Mouse (Mus musculus) hindbrain, embryonic 10.5 days (tissue): ENCODE measurements around the gene Kcnc3. TPM values are rescaled to one million over a fixed set of nuclear protein-coding genes. Genes with fewer than 3 reads are reported as not detected.

Experiments
- DNase-seq: peaks from one replicate; pipeline ENCODE4 v3.0.0-alpha.2; 2017; ENCODE audit warnings: low spot score
- H3K27ac ChIP-seq: fragments of 300-500 bp; sonication (generic); 2 replicates; pipeline ENCODE4 v1.5.1; 2016; ENCODE audit warnings: mild to moderate bottlenecking, moderate library complexity
- H3K27me3 ChIP-seq: fragments of 300-500 bp; sonication (generic); 2 replicates; pipeline ENCODE4 v1.6.1; 2016; ENCODE audit warnings: mild to moderate bottlenecking; ENCODE audit not compliant: poor library complexity, insufficient read depth, severe bottlenecking
- H3K36me3 ChIP-seq: fragments of 300-500 bp; sonication (generic); 2 replicates; pipeline ENCODE4 v1.6.1; 2016; ENCODE audit warnings: mild to moderate bottlenecking, moderate library complexity
- H3K4me1 ChIP-seq: fragments of 300-500 bp; sonication (generic); replicated peaks from 2 replicates; pipeline ENCODE4 v1.6.1; 2016; ENCODE audit warnings: mild to moderate bottlenecking
- H3K4me3 ChIP-seq: fragments of 300-500 bp; sonication (generic); 2 replicates; pipeline ENCODE4 v1.5.1; 2016; ENCODE audit warnings: mild to moderate bottlenecking, moderate library complexity
- H3K9me3 ChIP-seq: fragments of 300-500 bp; sonication (generic); 2 replicates; pipeline ENCODE4 v1.6.1; 2016; ENCODE audit warnings: mild to moderate bottlenecking, moderate library complexity
- WGBS: fragments of 180-500 bp; shearing (Covaris S2); methylation state at CpG from one replicate; pipeline ENCODE4 v1.1.7; 2016; 5-methylcytosine and 5-hydroxymethylcytosine counted together
- polyA plus RNA-seq: library from polyadenylated mRNA; unstranded; fragments of >200 nt; fragmentation: Nextera tagmentation; extraction: Ambion mirVana; gene quantifications from 2 replicates; pipeline ENCODE4 v1.2.1, GENCODE M21; 2016

Gene Kcnc3
- polyA plus RNA-seq, 1 experiment from 2014 or later, result 1.5 TPM

DNA sequence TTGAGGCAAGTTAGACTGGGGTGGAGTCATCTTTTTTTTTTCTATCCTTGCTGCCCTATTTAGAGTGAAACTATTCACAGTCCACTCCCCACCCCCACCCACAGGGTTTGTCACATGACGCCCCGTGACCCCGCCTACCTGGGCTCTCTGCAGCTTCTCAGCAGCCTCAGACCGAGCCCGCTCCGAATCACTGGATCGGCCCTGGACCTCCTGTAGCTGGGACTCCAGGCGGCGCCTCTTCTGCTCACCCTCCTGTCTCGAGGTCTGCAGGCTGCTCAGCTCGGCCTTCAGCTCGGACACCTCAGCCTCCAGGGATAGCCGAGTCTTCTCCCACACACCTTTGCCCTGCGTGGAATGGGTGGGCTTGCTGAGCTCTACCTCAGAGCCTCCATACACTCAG is 34.4 kb downstream of the Kcnc3 start:
- Histone ChIP-seq H3K27ac (no peak overlapping the region), H3K27me3 (peaks cover 12% of the 10 kb centered on the region), H3K4me1 (peaks cover 10% of the 10 kb centered on the region; the same call in 1 of the 2 replicates), H3K9me3 (peaks cover 1% of the 10 kb centered on the region; the same call in 1 of the 2 replicates), H3K36me3 (no peaks in the 10 kb centered on the region), H3K4me3 (no peak overlapping the region)
- DNase-seq, result no peak
- 63% methylated on average over 14 of the region's 14 CpGs for WGBS

- WGBS, result 91% methylated on average over 13 of the region's 13 CpGs
- DNase-seq, result no peak
- Histone ChIP-seq H3K27me3 (peaks cover 12% of the 10 kb centered on the region), H3K4me3 (no peak overlapping the region), H3K4me1 (peaks cover 10% of the 10 kb centered on the region; the same call in 1 of the 2 replicates), H3K9me3 (no peaks in the 10 kb centered on the region), H3K27ac (no peak overlapping the region), H3K36me3 (no peaks in the 10 kb centered on the region)
These were observed 35.0 kb downstream of the Kcnc3 start for GRCm38 (mm10) chr7:44625241-44626067.

DNA sequence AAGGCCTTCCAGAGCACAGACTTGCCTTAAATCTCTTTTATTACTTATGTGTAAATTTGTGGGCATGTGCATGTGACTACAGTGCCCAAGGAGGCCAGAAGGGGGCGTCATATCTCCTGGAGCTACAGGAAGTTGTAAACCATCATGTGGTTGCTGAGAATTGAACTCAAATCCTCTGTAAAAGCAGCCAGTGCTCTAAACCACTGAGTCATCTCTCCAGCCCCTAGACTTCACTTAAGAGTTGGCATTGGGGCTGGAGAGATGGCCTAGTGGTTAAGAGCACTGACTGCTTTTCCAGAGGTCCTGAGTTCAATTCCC is 35.6 kb downstream of the Kcnc3 start:
- no peak for DNase-seq
- Histone ChIP-seq H3K36me3 (no peaks in the 10 kb centered on the region), H3K4me3 (no peak overlapping the region), H3K4me1 (peaks cover 10% of the 10 kb centered on the region; the same call in 1 of the 2 replicates), H3K27ac (no peak overlapping the region), H3K27me3 (peaks cover 12% of the 10 kb centered on the region), H3K9me3 (no peaks in the 10 kb centered on the region)
- 58% methylated on average over 1 of the region's 1 CpGs for WGBS

DNA sequence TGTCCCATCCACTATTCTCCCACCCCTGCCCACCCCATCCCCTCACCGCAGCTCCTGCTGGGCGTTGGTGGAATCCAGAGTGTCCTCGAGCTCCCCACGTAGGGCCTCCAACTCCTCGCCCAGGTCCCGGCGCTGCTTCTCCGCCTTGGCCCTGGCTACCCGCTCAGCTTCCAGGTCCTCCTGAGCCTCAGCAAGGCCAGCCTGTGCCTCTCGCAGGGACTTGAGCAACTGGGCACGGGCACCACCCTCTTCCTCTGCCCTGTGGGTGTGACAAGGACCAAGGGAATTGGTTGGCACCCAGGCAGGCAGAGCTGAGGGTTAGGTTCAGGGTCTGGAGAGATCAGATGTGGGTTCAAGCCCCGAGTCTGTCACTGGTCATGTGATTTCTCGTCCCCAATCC is 36.5 kb downstream of the Kcnc3 start:
- Histone ChIP-seq H3K4me3 (no peak overlapping the region), H3K27ac (no peak overlapping the region), H3K4me1 (peaks cover 10% of the 10 kb centered on the region; the same call in 1 of the 2 replicates), H3K27me3 (peaks cover 17% of the 10 kb centered on the region; the same call in 1 of the 2 replicates), H3K36me3 (no peaks in the 10 kb centered on the region), H3K9me3 (no peaks in the 10 kb centered on the region)
- DNase-seq, result no peak
- 87% methylated on average over 13 of the region's 13 CpGs for WGBS

GRCm38 (mm10) chr7:44628402-44629034 is 38.1 kb downstream of the Kcnc3 start:
- peaks cover 12% of the 10 kb centered on the region; the same call in 1 of the 2 replicates for H3K4me1 ChIP-seq
- no peaks in the 10 kb centered on the region for H3K9me3 ChIP-seq
- H3K36me3 ChIP-seq, result no peaks in the 10 kb centered on the region
- H3K27me3 ChIP-seq, result peaks cover 30% of the 10 kb centered on the region
- 83% methylated on average over 15 of the region's 15 CpGs for WGBS
- DNase-seq, result no peak
- H3K27ac ChIP-seq, result no peak overlapping the region
- H3K4me3 ChIP-seq, result no peak overlapping the region

- 84% methylated on average over 13 of the region's 13 CpGs for WGBS
- DNase-seq, result no peak
- H3K9me3 ChIP-seq, result no peaks in the 10 kb centered on the region
These were observed 40.0 kb downstream of the Kcnc3 start for GRCm38 (mm10) chr7:44630437-44630836.

DNA sequence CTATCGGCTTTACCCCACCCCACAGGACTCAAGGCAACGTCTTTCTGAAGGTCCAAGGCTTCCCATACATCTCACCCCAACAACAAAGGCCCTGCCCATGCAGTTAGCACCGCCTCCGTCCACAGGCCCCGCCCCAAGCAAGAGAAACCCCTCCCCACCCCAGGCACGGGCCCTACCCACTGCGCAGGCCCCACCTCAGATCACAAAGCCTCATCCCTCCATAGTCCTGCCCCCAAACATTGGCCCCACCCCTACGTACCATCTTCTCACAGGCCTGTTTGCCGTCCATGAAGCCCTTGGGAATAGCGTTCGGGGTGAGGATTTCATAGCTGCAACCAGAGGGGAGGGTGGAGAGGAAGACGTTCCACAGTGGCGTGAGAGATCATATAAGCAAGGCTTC is 42.2 kb downstream of the Kcnc3 start:
- H3K9me3 ChIP-seq, result 0 out of 2 replicates have a peak, but pooled peaks cover 4% of the 10 kb centered on the region
- DNase-seq, result no peak
- H3K27me3 ChIP-seq, result peaks cover 48% of the 10 kb centered on the region

More at GRCm38 (mm10) chr7:44630437-44630836, 40.0 kb downstream of the Kcnc3 start:
- Histone ChIP-seq H3K27me3 (peaks cover 33% of the 10 kb centered on the region), H3K4me3 (no peak overlapping the region), H3K27ac (no peak overlapping the region), H3K4me1 (0 out of 2 replicates have a peak, but pooled peaks cover 3% of the 10 kb centered on the region), H3K36me3 (no peaks in the 10 kb centered on the region)

DNA sequence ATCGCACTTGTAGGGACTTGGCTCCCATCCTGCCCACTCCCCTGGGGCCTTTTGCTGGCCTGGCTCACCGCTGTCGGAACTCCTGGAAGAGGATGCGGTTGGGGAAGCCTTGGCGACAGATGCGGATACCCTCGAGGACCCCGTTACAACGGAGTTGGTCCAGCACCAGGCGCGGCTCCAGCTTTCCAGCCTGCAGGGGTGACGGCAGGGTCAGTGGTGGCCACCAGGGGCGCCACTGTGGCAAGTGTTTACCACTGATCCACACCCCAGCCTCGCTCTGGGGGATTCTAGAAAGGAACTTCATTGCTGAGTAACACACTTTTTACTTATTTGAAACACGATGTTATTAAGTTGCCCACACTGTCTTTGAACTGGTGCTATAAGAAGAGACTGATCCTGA is 42.9 kb downstream of the Kcnc3 start:
- WGBS, result 15% methylated on average over 15 of the region's 15 CpGs
- Histone ChIP-seq H3K36me3 (no peaks in the 10 kb centered on the region), H3K9me3 (0 out of 2 replicates have a peak, but pooled peaks cover 4% of the 10 kb centered on the region), H3K4me3 (no peak overlapping the region), H3K4me1 (0 out of 2 replicates have a peak, but pooled peaks cover 3% of the 10 kb centered on the region), H3K27ac (no peak overlapping the region), H3K27me3 (peaks cover 56% of the 10 kb centered on the region)
- peak; percentile 28 for DNase-seq

More for the DNA sequence above, 42.2 kb downstream of the Kcnc3 start:
- no peak overlapping the region for H3K4me3 ChIP-seq
- H3K36me3 ChIP-seq, result no peaks in the 10 kb centered on the region
- H3K4me1 ChIP-seq, result 0 out of 2 replicates have a peak, but pooled peaks cover 3% of the 10 kb centered on the region
- WGBS, result 26% methylated on average over 13 of the region's 13 CpGs
- H3K27ac ChIP-seq, result no peak overlapping the region

DNA sequence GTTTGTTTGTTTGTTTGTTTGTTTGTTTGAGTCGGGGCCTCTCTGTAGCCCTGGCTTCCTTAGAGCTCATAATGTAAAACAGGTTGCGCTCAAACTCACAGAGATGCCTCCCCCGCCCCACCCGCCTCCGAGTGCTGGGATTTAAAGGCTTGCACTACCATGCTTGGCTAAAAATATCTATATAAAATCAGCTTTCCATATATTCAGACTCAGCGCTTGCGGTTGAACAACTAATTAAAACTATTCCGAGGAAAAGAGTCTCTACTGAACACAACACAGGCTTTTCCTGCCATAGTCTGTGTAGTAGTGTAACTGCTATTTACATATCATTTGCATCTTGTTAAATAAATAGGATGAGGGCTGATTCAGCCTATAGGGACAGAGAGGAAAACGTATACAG is 46.2 kb downstream of the Kcnc3 start:
- no peak overlapping the region for H3K27ac ChIP-seq
- 0 out of 2 replicates have a peak, but pooled peaks cover 4% of the 10 kb centered on the region for H3K9me3 ChIP-seq
- DNase-seq, result no peak
- WGBS, result 85% methylated on average over 9 of the region's 9 CpGs
- H3K36me3 ChIP-seq, result no peaks in the 10 kb centered on the region
- H3K4me1 ChIP-seq, result peaks cover 17% of the 10 kb centered on the region
- no peak overlapping the region for H3K4me3 ChIP-seq
- peaks cover 80% of the 10 kb centered on the region for H3K27me3 ChIP-seq

GRCm38 (mm10) chr7:44638663-44639062 is 48.2 kb downstream of the Kcnc3 start:
- H3K27ac ChIP-seq, result no peak overlapping the region
- peak overlapping the region; percentile 35 for H3K4me3 ChIP-seq
- DNase-seq, result no peak
- no peaks in the 10 kb centered on the region for H3K36me3 ChIP-seq
- 2% methylated on average over 16 of the region's 16 CpGs for WGBS
- peaks cover 14% of the 10 kb centered on the region for H3K4me1 ChIP-seq
- 0 out of 2 replicates have a peak, but pooled peaks cover 4% of the 10 kb centered on the region for H3K9me3 ChIP-seq
- peaks cover 84% of the 10 kb centered on the region for H3K27me3 ChIP-seq

- 0 out of 2 replicates have a peak, but pooled peaks cover 4% of the 10 kb centered on the region for H3K9me3 ChIP-seq
- H3K36me3 ChIP-seq, result no peaks in the 10 kb centered on the region
- peaks cover 14% of the 10 kb centered on the region for H3K4me1 ChIP-seq
- no peak for DNase-seq
- H3K4me3 ChIP-seq, result peak overlapping the region; percentile 20; the same call in 1 of the 2 replicates
- WGBS, result 20% methylated on average over 25 of the region's 25 CpGs
- H3K27me3 ChIP-seq, result peaks cover 94% of the 10 kb centered on the region
- H3K27ac ChIP-seq, result no peak overlapping the region
These were observed 50.6 kb downstream of the Kcnc3 start for GRCm38 (mm10) chr7:44640843-44641605.

DNA sequence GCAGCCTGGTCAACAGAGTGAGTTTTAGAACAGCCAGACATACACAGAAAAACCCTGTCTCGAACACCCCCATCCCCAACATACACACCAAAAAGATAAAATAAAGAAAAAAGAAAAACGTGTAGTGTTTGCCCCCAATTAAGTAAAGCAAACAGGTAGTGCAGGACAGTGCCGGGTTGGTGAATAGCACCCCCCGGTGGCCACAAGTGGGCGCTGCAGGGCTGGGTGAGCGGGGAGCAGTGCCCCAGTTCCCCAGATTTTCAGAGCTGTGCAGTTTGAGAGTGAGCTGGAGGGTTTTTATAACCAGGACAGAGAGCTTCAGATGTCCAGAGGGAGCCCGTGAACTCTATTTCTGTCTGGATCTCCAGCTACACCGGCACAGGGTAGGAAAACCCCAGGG is 51.4 kb downstream of the Kcnc3 start:
- H3K27ac ChIP-seq, result no peak overlapping the region
- H3K27me3 ChIP-seq, result peaks cover 93% of the 10 kb centered on the region
- H3K9me3 ChIP-seq, result 0 out of 2 replicates have a peak, but pooled peaks cover 2% of the 10 kb centered on the region
- no peaks in the 10 kb centered on the region for H3K36me3 ChIP-seq
- WGBS, result 34% methylated on average over 8 of the region's 8 CpGs
- peaks cover 14% of the 10 kb centered on the region for H3K4me1 ChIP-seq
- DNase-seq, result no peak
- no peak overlapping the region for H3K4me3 ChIP-seq
